Mouse (Mus musculus) thymus, adult 2 months (tissue): ENCODE results near the gene Sema5b. TPM values are rescaled to one million over a fixed set of nuclear protein-coding genes. Genes with fewer than 3 reads are reported as not detected.
"Not testable (repeated sequence)": the region's sequence is repeated elsewhere in the genome, so short reads cannot be mapped to it uniquely, and the experiment has no call there.

ENCODE experiments used
- DNase-seq: peaks from one replicate; pipeline ENCODE4 v3.0.0; 2021
- H3K27ac ChIP-seq: fragments of 200-500 bp; 2 replicates; pipeline ENCODE4 v1.5.1; 2012; ENCODE audit warnings: low read length, control low read depth; ENCODE audit not compliant: control insufficient read depth, insufficient read depth
- H3K27me3 ChIP-seq: fragments of 200-500 bp; 2 replicates; pipeline ENCODE4 v1.6.1; 2012; ENCODE audit warnings: mild to moderate bottlenecking, low read length, moderate library complexity, mixed read lengths; ENCODE audit not compliant: control insufficient read depth, insufficient read depth
- H3K36me3 ChIP-seq: fragments of 200-500 bp; 2 replicates; pipeline ENCODE4 v1.6.1; 2012; ENCODE audit warnings: mild to moderate bottlenecking, low read length, moderate library complexity; ENCODE audit not compliant: control insufficient read depth, insufficient read depth
- H3K4me1 ChIP-seq: fragments of 200-500 bp; replicated peaks from 2 replicates; pipeline ENCODE4 v1.6.1; 2012; ENCODE audit warnings: low read length; ENCODE audit not compliant: control insufficient read depth, insufficient read depth
- H3K4me3 ChIP-seq: fragments of 200-500 bp; 2 replicates; pipeline ENCODE4 v1.5.1; 2012; ENCODE audit warnings: mild to moderate bottlenecking, low read length, control low read depth, moderate library complexity; ENCODE audit not compliant: control insufficient read depth, insufficient read depth
- CTCF ChIP-seq: fragments of 200-500 bp; IDR thresholded peaks from 2 replicates; pipeline ENCODE4 v1.5.1; 2012; ENCODE audit warnings: mild to moderate bottlenecking, control low read depth, low read length, moderate library complexity, borderline replicate concordance; ENCODE audit not compliant: control insufficient read depth, poor library complexity, insufficient read depth; ENCODE audit errors: extremely low read depth
- POLR2A ChIP-seq: fragments of 200-500 bp; IDR thresholded peaks from 2 replicates; pipeline ENCODE4 v1.6.1; 2012; ENCODE audit warnings: mild to moderate bottlenecking, low read length, control low read depth, moderate library complexity; ENCODE audit not compliant: control insufficient read depth, poor library complexity, insufficient read depth; ENCODE audit errors: extremely low read depth
- WGBS: fragments of 180-500 bp; shearing (Covaris S2); methylation state at CpG from one replicate; pipeline ENCODE4 v1.1.7; 2018; 5-methylcytosine and 5-hydroxymethylcytosine counted together
- polyA plus RNA-seq: library from polyadenylated mRNA; depleted of rRNA; stranded (reverse); fragments of >200 nt; gene quantifications from 2 replicates; pipeline ENCODE4 v1.2.3, GENCODE M21; 2012

The Sema5b gene
- polyA plus RNA-seq, 1 experiment = 0.54 TPM

GRCm38 (mm10) chr16:35547966-35548365 lies 7.0 kb downstream of the Sema5b start:
- no peak for DNase-seq
- no peaks in the 10 kb centered on the region for H3K4me1 ChIP-seq
- TF ChIP-seq POLR2A (no peak), CTCF (no peak)
- no peaks in the 10 kb centered on the region for H3K36me3 ChIP-seq
- no peak overlapping the region for H3K27ac ChIP-seq
- no peaks in the 10 kb centered on the region; the same call in 1 of the 2 replicates for H3K27me3 ChIP-seq
- H3K4me3 ChIP-seq = no peak overlapping the region

GRCm38 (mm10) chr16:35549354-35549753 lies 8.4 kb downstream of the Sema5b start:
- no peaks in the 10 kb centered on the region for H3K36me3 ChIP-seq
- H3K27ac ChIP-seq = no peak overlapping the region
- H3K4me1 ChIP-seq = no peaks in the 10 kb centered on the region
- TF ChIP-seq POLR2A = no peak
- TF ChIP-seq CTCF = no peak
- H3K4me3 ChIP-seq = no peak overlapping the region
- WGBS = 100% methylated on average over 2 of the region's 2 CpGs
- DNase-seq = no peak
- no peaks in the 10 kb centered on the region for H3K27me3 ChIP-seq

- Histone ChIP-seq H3K36me3 (no peaks in the 10 kb centered on the region), H3K27me3 (no peaks in the 10 kb centered on the region), H3K27ac (no peak overlapping the region), H3K4me3 (no peak overlapping the region), H3K4me1 (no peaks in the 10 kb centered on the region)
- no peak for DNase-seq
- TF ChIP-seq POLR2A = no peak
- no peak for TF ChIP-seq CTCF
- WGBS = 80% methylated on average over 15 of the region's 15 CpGs
Measured at GRCm38 (mm10) chr16:35555596-35556482, 14.9 kb downstream of the Sema5b start.

- H3K4me1 ChIP-seq = no peaks in the 10 kb centered on the region
- no peaks in the 10 kb centered on the region for H3K27me3 ChIP-seq
- H3K27ac ChIP-seq = no peak overlapping the region
- no peak for DNase-seq
- WGBS = 91% methylated on average over 6 of the region's 6 CpGs
- H3K4me3 ChIP-seq = no peak overlapping the region
- no peaks in the 10 kb centered on the region for H3K36me3 ChIP-seq
- no peak for TF ChIP-seq POLR2A
- no peak for TF ChIP-seq CTCF
Measured at GRCm38 (mm10) chr16:35557038-35557437, 16.1 kb downstream of the Sema5b start.

GRCm38 (mm10) chr16:35561541-35561940 lies 20.6 kb downstream of the Sema5b start:
- Histone ChIP-seq H3K36me3 (no peaks in the 10 kb centered on the region), H3K27ac (no peak overlapping the region), H3K27me3 (no peaks in the 10 kb centered on the region), H3K4me3 (no peak overlapping the region), H3K4me1 (no peaks in the 10 kb centered on the region)
- WGBS = 47% methylated on average over 6 of the region's 6 CpGs
- TF ChIP-seq CTCF = no peak
- no peak for TF ChIP-seq POLR2A
- DNase-seq = no peak

- no peak for TF ChIP-seq CTCF
- no peak for TF ChIP-seq POLR2A
- 83% methylated on average over 22 of the region's 22 CpGs for WGBS
- Histone ChIP-seq H3K4me3 (no peak overlapping the region), H3K36me3 (no peaks in the 10 kb centered on the region), H3K4me1 (no peaks in the 10 kb centered on the region), H3K27ac (no peak overlapping the region), H3K27me3 (no peaks in the 10 kb centered on the region)
- DNase-seq = no peak
Measured at GRCm38 (mm10) chr16:35564246-35564905, 23.4 kb downstream of the Sema5b start.

GRCm38 (mm10) chr16:35565601-35566000 lies 24.7 kb downstream of the Sema5b start:
- not testable (repeated sequence) for DNase-seq, H3K4me3 ChIP-seq, H3K4me1 ChIP-seq, H3K27ac ChIP-seq, H3K36me3 ChIP-seq, H3K27me3 ChIP-seq
- 99% methylated on average over 5 of the region's 5 CpGs for WGBS
